Mouse (Mus musculus) CH12.LX (cell line): ENCODE results near the gene Ciao2a. TPM values are rescaled to one million over a fixed set of nuclear protein-coding genes. Genes with fewer than 3 reads are reported as not detected.

Experiments
- DNase-seq: peaks from one replicate; pipeline ENCODE4 v3.0.0-alpha.2; 2013; ENCODE audit errors: extremely low read depth
- H3K27ac ChIP-seq: 2 replicates; pipeline ENCODE4 v1.5.1; 2012; ENCODE audit warnings: low read depth, mild to moderate bottlenecking, control low read depth, moderate library complexity; ENCODE audit not compliant: insufficient read depth
- H3K27me3 ChIP-seq: replicated peaks from 2 replicates; pipeline ENCODE3; 2012; ENCODE audit warnings: inconsistent platforms
- H3K36me3 ChIP-seq, 2 experiments: replicated peaks in 1 of 2; 2 replicates each; pipeline versions ENCODE3 to v1.6.1; 2012; ENCODE audit warnings: inconsistent platforms in 1 of 2, low read length in 1 of 2, mild to moderate bottlenecking in 1 of 2, mixed read lengths in 1 of 2, moderate library complexity in 1 of 2; ENCODE audit not compliant: control insufficient read depth in 1 of 2, insufficient read depth in 1 of 2
- H3K4me1 ChIP-seq, 2 experiments: 2 replicates each; pipeline ENCODE4 v1.6.1; 2012; ENCODE audit warnings: inconsistent platforms in 1 of 2, moderate library complexity in 1 of 2; ENCODE audit not compliant: insufficient read depth in 2 of 2, control insufficient read depth in 1 of 2
- H3K4me2 ChIP-seq: 2 replicates; pipeline ENCODE4 v1.6.1; 2012; ENCODE audit warnings: low read depth, mild to moderate bottlenecking, control low read depth; ENCODE audit not compliant: poor library complexity, insufficient read depth, severe bottlenecking
- H3K4me3 ChIP-seq, 3 experiments: fragments of 150-350 bp in 1 of 3; sonication (generic) in 1 of 3; replicated peaks in 1 of 3; 2 replicates each; pipeline versions ENCODE3 to v1.5.1; 2011 to 2012; ENCODE audit warnings: low read depth in 2 of 3, low read length in 2 of 3, mild to moderate bottlenecking in 2 of 3, moderate library complexity in 2 of 3, control low read depth in 1 of 3, improper control_type of control experiment in 1 of 3, inconsistent platforms in 1 of 3, mixed read lengths in 1 of 3; ENCODE audit not compliant: poor library complexity in 1 of 3
- H3K79me2 ChIP-seq: replicated peaks from 2 replicates; pipeline ENCODE4 v1.6.1; 2012; ENCODE audit warnings: mild to moderate bottlenecking, moderate library complexity; ENCODE audit not compliant: control insufficient read depth, poor library complexity, insufficient read depth, severe bottlenecking; ENCODE audit errors: extremely low read depth
- H3K9ac ChIP-seq: 2 replicates; pipeline ENCODE4 v1.6.1; 2012; ENCODE audit warnings: low read depth, mild to moderate bottlenecking, control low read depth, moderate library complexity; ENCODE audit not compliant: insufficient read depth
- H3K9me3 ChIP-seq: replicated peaks from 2 replicates; pipeline ENCODE3; 2012; ENCODE audit warnings: low read length, inconsistent platforms, mixed read lengths
- CTCF ChIP-seq, 2 experiments: IDR thresholded peaks in 1 of 2; conservative IDR thresholded peaks in 1 of 2; 2 replicates each; pipeline ENCODE4 v1.5.1; 2011 to 2012; ENCODE audit warnings: low read depth in 2 of 2, low read length in 2 of 2, improper control_type of control experiment in 1 of 2, inconsistent platforms in 1 of 2, mild to moderate bottlenecking in 1 of 2, moderate library complexity in 1 of 2
- ELF1 ChIP-seq: IDR thresholded peaks from 2 replicates; pipeline ENCODE4 v1.6.1; 2014; ENCODE audit warnings: low read depth, mild to moderate bottlenecking, inconsistent platforms, low read length, improper control_type of control experiment
- EP300 ChIP-seq: IDR thresholded peaks from 2 replicates; pipeline ENCODE4 v1.6.1; 2011; ENCODE audit warnings: low read length, improper control_type of control experiment
- HCFC1 ChIP-seq: IDR thresholded peaks from 2 replicates; pipeline ENCODE4 v1.6.1; 2012; ENCODE audit warnings: low read depth, mild to moderate bottlenecking, inconsistent platforms, low read length, improper control_type of control experiment
- IRF4 ChIP-seq: IDR thresholded peaks from 2 replicates; pipeline ENCODE4 v1.6.1; 2014; ENCODE audit warnings: low read depth, mild to moderate bottlenecking, inconsistent platforms, low read length, improper control_type of control experiment
- JUND ChIP-seq: conservative IDR thresholded peaks from 2 replicates; pipeline ENCODE4 v1.6.1; 2011; ENCODE audit warnings: low read depth, low read length, improper control_type of control experiment
- KAT2A ChIP-seq: IDR thresholded peaks from 2 replicates; pipeline ENCODE4 v1.6.1; 2012; ENCODE audit warnings: low read length, improper control_type of control experiment, inconsistent platforms; ENCODE audit not compliant: insufficient replicate concordance
- MAFK ChIP-seq: IDR thresholded peaks from 2 replicates; pipeline ENCODE4 v1.6.1; 2011; ENCODE audit warnings: low read length, improper control_type of control experiment; ENCODE audit not compliant: insufficient replicate concordance
- MYC ChIP-seq: IDR thresholded peaks from 2 replicates; pipeline ENCODE4 v1.6.1; 2011; ENCODE audit warnings: low read depth, mild to moderate bottlenecking, improper control_type of control experiment, low read length
- NELFE ChIP-seq: IDR thresholded peaks from 2 replicates; pipeline ENCODE4 v1.6.1; 2011; ENCODE audit warnings: low read depth, low read length, improper control_type of control experiment
- POLR2AphosphoS2 ChIP-seq: IDR thresholded peaks from 2 replicates; pipeline ENCODE4 v1.6.1; 2011; ENCODE audit warnings: low read depth, low read length, improper control_type of control experiment
- TBP ChIP-seq: conservative IDR thresholded peaks from 2 replicates; pipeline ENCODE4 v1.6.1; 2011; ENCODE audit warnings: low read depth, low read length, improper control_type of control experiment
- ZNF384 ChIP-seq: IDR thresholded peaks from 2 replicates; pipeline ENCODE4 v1.6.1; 2012; ENCODE audit warnings: low read depth, low read length, improper control_type of control experiment, inconsistent platforms
- dilution Hi-C: fragments of 300-500 bp; cut with MboI; formaldehyde crosslinking; loops from 2 replicates; pipeline ENCODE4 v1.14.3; 2020; ENCODE audit warnings: low sequenced_read_pairs; ENCODE audit not compliant: extremely low pct_unique_long_range_greater_than_20kb, extremely low pct_ligation_motif_present
- in situ Hi-C: fragments of 300-500 bp; cut with MboI; formaldehyde crosslinking; loops from 3 replicates; pipeline ENCODE4 v1.14.3; 2019; ENCODE audit warnings: low sequenced_read_pairs, low pct_ligation_motif_present, low pct_unique_long_range_greater_than_20kb, mixed read lengths
- polyA plus RNA-seq: library from polyadenylated mRNA; unstranded; fragments of >175 nt; gene quantifications from 2 replicates; pipeline ENCODE4 v1.2.1, GENCODE M21; 2012; ENCODE audit warnings: low read depth; ENCODE audit not compliant: insufficient read length
- total RNA-seq, 2 experiments: library from RNA; depleted of rRNA; stranded (reverse); fragments of 300-350 nt in 1 of 2; fragments of >200 nt in 1 of 2; gene quantifications; 2 replicates each; pipeline ENCODE4 v1.2.3; 2012 to 2014

The Ciao2a gene
- total and polyA plus RNA-seq, 3 experiments = 144 to 359 (median 197) TPM

DNA sequence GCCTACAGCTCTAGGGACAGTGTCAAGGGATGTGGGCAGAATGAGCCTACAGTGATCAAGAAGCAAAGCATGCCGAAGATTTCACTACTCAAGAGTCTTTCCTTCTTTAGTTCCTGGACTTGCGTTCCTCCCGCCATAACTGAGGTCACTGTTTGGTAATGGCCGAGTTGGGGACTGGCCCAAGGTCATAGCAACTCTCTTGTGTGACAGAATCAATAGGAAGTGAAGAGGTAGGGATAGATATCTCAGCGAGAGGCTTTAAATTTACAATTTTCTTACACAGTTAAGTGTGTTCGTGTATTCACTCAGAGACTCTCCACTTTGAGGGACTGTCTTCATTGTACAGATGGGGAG lies 759 bp downstream of the Ciao2a start:
- no peaks in the 10 kb centered on the region for H3K27me3 ChIP-seq
- peaks cover 56% of the 10 kb centered on the region for H3K79me2 ChIP-seq
- H3K4me1 ChIP-seq = peaks cover 12 to 53% of the 10 kb centered on the region in 2 experiments
- peak overlapping the region; percentile 99; the same call in 1 of the 2 replicates for H3K4me2 ChIP-seq
- no peaks in the 10 kb centered on the region for H3K9me3 ChIP-seq
- dilution Hi-C loops (no loop called here), in situ Hi-C loops (loop anchor here (25.0 kb wide), 2 partner anchors 385 to 660 kb away; partner anchors contain the start of genes Aph1b, Fbxl22 and Gm10647)
- peak overlapping the region; percentile 96 for H3K9ac ChIP-seq
- H3K27ac ChIP-seq = peak overlapping the region; percentile 93
- DNase-seq = no peak
- peaks cover 9 to 29% of the 10 kb centered on the region in 2 experiments for H3K36me3 ChIP-seq
- TF ChIP-seq JUND = no peak
- TF ChIP-seq MYC = peak; percentile 69; the same call in 1 of the 2 replicates
- peak; percentile 80 for TF ChIP-seq TBP
- TF ChIP-seq CTCF (conservative IDR thresholded peaks at IDR 0.05 in 1 of 2, IDR thresholded peaks at IDR 0.05 in 1 of 2; ENCODE audit: low read depth in 2 of 2, low read length in 2 of 2) = peak in 1 of 2 experiments; percentile 3; a peak in 1 of 4 replicates
- TF ChIP-seq ZNF384 = peak; percentile 73
- 0 out of 2 replicates have a peak, but pooled peaks have one; percentile 17 for TF ChIP-seq KAT2A
- no peak for TF ChIP-seq HCFC1
- peak overlapping the region; percentile 72 to 91 (median 85) for H3K4me3 ChIP-seq

GRCm38 (mm10) chr9:66127884-66128283 lies 1.5 kb downstream of the Ciao2a start:
- H3K9ac ChIP-seq = peak overlapping the region; percentile 96
- H3K4me2 ChIP-seq = peak overlapping the region; percentile 99
- H3K79me2 ChIP-seq = peaks cover 54% of the 10 kb centered on the region
- peaks cover 6 to 31% of the 10 kb centered on the region in 2 experiments for H3K36me3 ChIP-seq
- no peak for DNase-seq
- TF ChIP-seq MAFK = no peak
- TF ChIP-seq POLR2AphosphoS2 = 0 out of 2 replicates have a peak, but pooled peaks have one; percentile 43
- H3K27ac ChIP-seq = no peak overlapping the region
- peaks cover 10 to 46% of the 10 kb centered on the region in 2 experiments for H3K4me1 ChIP-seq
- H3K9me3 ChIP-seq = no peaks in the 10 kb centered on the region
- no peaks in the 10 kb centered on the region for H3K27me3 ChIP-seq
- in situ Hi-C loops = loop anchor here (25.0 kb wide), 2 partner anchors 384 to 659 kb away; partner anchors contain the start of genes Aph1b, Fbxl22 and Gm10647
- dilution Hi-C loops = no loop called here
- H3K4me3 ChIP-seq = peak overlapping the region; percentile 72 to 91 (median 85)

DNA sequence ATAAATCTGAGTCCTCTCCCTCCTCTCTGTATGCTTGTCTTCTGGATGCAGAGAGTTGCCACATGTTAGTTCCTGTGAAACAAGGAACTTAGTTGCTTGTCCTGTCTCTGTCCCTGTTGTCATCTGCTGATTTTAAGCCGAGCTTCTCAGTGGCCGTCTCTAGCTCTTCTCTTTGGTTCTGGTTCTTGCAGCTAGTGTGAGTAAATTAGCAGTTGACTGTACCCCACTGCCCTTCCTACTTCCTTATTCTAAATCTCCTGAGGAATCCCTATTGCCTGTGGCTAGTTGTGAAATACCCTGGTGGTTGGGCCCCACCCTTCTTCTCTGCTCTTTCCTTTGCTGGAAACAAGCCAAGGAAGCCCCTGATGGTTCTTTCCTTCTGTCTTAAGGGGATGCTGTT lies 5.1 kb downstream of the Ciao2a start:
- TF ChIP-seq EP300 = peak; percentile 45; the same call in 1 of the 2 replicates
- peak; percentile 38; the same call in 1 of the 2 replicates for TF ChIP-seq IRF4
- TF ChIP-seq NELFE = no peak
- peak; percentile 28; the same call in 1 of the 2 replicates for TF ChIP-seq ELF1
- dilution Hi-C loops = no loop called here
- Histone ChIP-seq H3K4me2 (no peak overlapping the region), H3K4me3 (no peak overlapping the region), H3K4me1 (peaks cover 10 to 65% of the 10 kb centered on the region in 2 experiments), H3K36me3 (peaks cover 31 to 65% of the 10 kb centered on the region in 2 experiments), H3K79me2 (peaks cover 40% of the 10 kb centered on the region), H3K27me3 (no peaks in the 10 kb centered on the region), H3K9ac (no peak overlapping the region), H3K27ac (no peak overlapping the region), H3K9me3 (no peaks in the 10 kb centered on the region)
- peak; percentile 64 for DNase-seq
- in situ Hi-C loops = loop anchor here (25.0 kb wide), 2 partner anchors 381 to 656 kb away; partner anchors contain the start of genes Aph1b, Fbxl22 and Gm10647
